Mouse (Mus musculus): Measurements from ENCODE around the gene Sgo1. TPM values are rescaled to one million over a fixed set of nuclear protein-coding genes. Genes with fewer than 3 reads are reported as not detected.

The Sgo1 gene
- 2.3 TPM for polyA plus RNA-seq (2017; shearing (Covaris generic))

DNA sequence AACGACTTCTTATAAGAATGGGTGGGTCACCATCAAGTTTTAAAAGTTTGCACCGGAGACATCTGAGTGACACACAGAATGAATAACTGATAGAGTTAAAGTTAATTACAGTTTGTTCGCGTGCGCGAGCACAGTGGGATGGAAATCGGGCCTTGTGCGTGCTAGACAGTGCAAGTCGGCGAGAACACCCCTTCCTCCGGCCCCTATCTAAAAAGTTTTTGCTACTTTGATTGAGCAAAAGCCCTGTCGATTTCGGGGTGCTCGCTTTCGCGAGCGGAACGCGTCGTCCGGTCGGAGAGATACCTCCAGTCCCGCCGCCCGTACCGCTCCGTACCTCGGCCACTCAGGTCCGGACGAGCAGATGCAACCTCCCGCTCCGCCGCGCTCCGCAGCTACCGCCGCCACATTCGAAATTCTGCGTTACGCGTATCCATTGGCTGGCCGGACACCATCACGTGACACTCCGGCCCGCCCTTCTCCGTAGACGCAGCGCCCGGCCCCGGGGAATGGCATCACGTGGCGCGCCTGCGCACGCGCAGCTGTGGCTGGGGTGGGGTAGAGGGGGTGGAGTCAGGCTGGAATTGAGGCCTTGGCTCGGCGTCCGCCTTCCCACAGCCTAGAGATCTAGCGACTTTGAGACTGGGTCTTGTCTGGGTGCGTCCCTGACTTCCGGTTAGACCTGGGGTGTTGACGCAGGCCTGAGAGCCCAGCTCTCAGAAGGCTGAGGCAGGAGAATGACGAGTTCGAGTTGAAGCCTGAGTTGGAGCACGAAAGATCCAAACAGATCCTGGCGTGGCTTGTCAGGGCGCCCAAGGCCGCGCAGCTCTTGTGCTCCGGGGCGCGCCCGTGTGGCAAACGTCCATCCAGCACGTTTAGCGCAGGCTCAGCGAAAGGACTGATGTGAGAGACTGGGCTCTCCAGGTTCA, at the start of gene Sgo1:
Sgo1 (minus strand) TSS at position 457 of the 926 bp plus-strand sequence.

Other genes with a start within 250 kb of the Sgo1 start
- gene Efhb, start 226.0 kb downstream of the Sgo1 start, polyA plus RNA-seq (2017; shearing (Covaris generic)) = 0.10 TPM
- gene Rab5a, start 210.1 kb downstream of the Sgo1 start, polyA plus RNA-seq (2017; shearing (Covaris generic)) = 10.0 TPM
- 1.3 TPM for gene Pp2d1, start 149.9 kb downstream of the Sgo1 start, polyA plus RNA-seq (2017; shearing (Covaris generic))
- gene Kat2b, start 122.5 kb downstream of the Sgo1 start, polyA plus RNA-seq (2017; shearing (Covaris generic)) = 18.3 TPM
- not detected for gene Sult1c2, start 157.0 kb upstream of the Sgo1 start, polyA plus RNA-seq (2017; shearing (Covaris generic))